8 mouse cellular contexts compared by ENCODE assay signal in the genomic region with DNA sequence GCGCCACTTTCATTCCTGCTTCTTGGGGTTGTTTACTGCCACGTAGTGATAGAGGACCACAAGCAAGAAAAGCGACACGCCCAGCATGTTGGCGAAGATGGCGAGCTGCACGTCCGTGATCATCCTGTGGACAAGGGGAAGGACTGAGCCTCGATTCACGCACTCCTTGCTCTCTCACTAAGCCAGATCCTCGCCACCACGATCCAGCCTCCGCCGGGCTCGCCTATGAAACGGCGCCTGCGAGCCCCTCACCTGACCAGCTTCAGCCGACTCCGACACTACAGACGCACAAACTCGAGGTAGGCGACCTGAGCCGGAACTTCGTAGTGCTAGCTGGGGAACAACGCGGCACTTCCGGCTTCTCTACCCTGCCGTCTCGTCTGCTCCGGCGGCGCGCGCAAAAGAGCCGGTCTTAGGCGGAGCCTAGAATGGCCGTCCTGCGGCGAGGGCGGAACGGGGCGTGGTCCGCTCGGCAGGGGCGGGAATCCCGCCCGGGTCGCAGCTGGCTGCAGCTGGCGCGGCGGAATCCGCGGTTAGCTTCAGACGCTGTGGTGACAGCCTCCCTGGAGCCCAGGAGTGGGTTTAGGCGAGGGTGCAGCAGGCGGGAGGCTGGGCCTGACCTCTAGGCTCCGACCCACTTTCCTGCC. TPM values are rescaled to one million over a fixed set of nuclear protein-coding genes. Genes with fewer than 3 reads are reported as not detected.
DNase-seq lines count a peak whose midpoint lies in the region; ATAC-seq and TF ChIP-seq lines count a peak whose summit lies in the region.

A gene (minus strand): TSS at position 376 of the 647 bp plus-strand sequence.

- DNase-seq in brain, embryonic 14.5 days (ENCODE audit: low read depth), result peak; percentile 98
- DNase-seq in kidney, postnatal 0 days (ENCODE audit: low spot score), result peak; percentile 97
- peak; percentile 95 for DNase-seq in liver, embryonic 11.5 days (ENCODE audit: low spot score)
- peak; percentile 98 for DNase-seq in naive thymus-derived CD4-positive, alpha-beta T cell, adult 2 months (ENCODE audit: low read depth)

- no peak for TF ChIP-seq CTCF in C2C12 (IDR thresholded peaks at IDR 0.05; ENCODE audit: control insufficient read depth, insufficient read depth, insufficient read length)
- TF ChIP-seq CTCF in brain, embryonic 14.5 days (IDR thresholded peaks at IDR 0.05; ENCODE audit: borderline replicate concordance, extremely low read depth, insufficient read depth, insufficient read length), result no peak
- no peak for TF ChIP-seq CTCF in kidney, postnatal 0 days (IDR thresholded peaks at IDR 0.05; ENCODE audit: low read depth)

- H3K27ac ChIP-seq in heart, embryonic 12.5 days (ENCODE audit: poor library complexity, severe bottlenecking), result peak within 1 kb of the TSS; percentile 98
- peak within 1 kb of the TSS; percentile 95 for H3K27ac ChIP-seq in kidney, postnatal 0 days
- H3K27ac ChIP-seq in liver, embryonic 11.5 days (ENCODE audit: low read depth, low read length), result peak within 1 kb of the TSS; percentile 87
- H3K27ac ChIP-seq in stomach, embryonic 14.5 days (ENCODE audit: low read length), result peak within 1 kb of the TSS; percentile 100

- H3K4me2 ChIP-seq in heart, embryonic 12.5 days, result peak within 1 kb of the TSS; percentile 97
- peak within 1 kb of the TSS; percentile 93 for H3K4me2 ChIP-seq in kidney, postnatal 0 days (ENCODE audit: low read length)
- H3K4me2 ChIP-seq in liver, embryonic 11.5 days, result peak within 1 kb of the TSS; percentile 96
- peak within 1 kb of the TSS; percentile 93 for H3K4me2 ChIP-seq in stomach, embryonic 14.5 days (replicated peaks; ENCODE audit: low read depth, low read length)

- H3K36me3 ChIP-seq in C2C12 (ENCODE audit: control insufficient read depth, insufficient read depth), result peaks cover 34% of the 10 kb centered on the region
- H3K36me3 ChIP-seq in erythroblast, embryonic 14.5 days (ENCODE audit: control insufficient read depth), result peaks cover 38% of the 10 kb centered on the region
- H3K36me3 ChIP-seq in heart, embryonic 12.5 days, result peaks cover 37% of the 10 kb centered on the region
- H3K36me3 ChIP-seq in kidney, postnatal 0 days (ENCODE audit: insufficient read depth, low read length), result peaks cover 22% of the 10 kb centered on the region; the same call in 1 of the 2 replicates
- peaks cover 25% of the 10 kb centered on the region for H3K36me3 ChIP-seq in liver, embryonic 11.5 days (ENCODE audit: control insufficient read depth, insufficient read depth, low read length)
- H3K36me3 ChIP-seq in stomach, embryonic 14.5 days (ENCODE audit: control insufficient read depth, insufficient read depth, low read length), result peaks cover 18% of the 10 kb centered on the region

- H3ac ChIP-seq in C2C12 (ENCODE audit: control insufficient read depth, insufficient read length, low read depth), result peak within 1 kb of the TSS; percentile 80

- peaks cover 44% of the 10 kb centered on the region for H3K4me1 ChIP-seq in erythroblast, embryonic 14.5 days (ENCODE audit: control insufficient read depth)
- peaks cover 60% of the 10 kb centered on the region for H3K4me1 ChIP-seq in heart, embryonic 12.5 days (replicated peaks)
- peaks cover 31% of the 10 kb centered on the region for H3K4me1 ChIP-seq in kidney, postnatal 0 days (replicated peaks; ENCODE audit: insufficient read depth, low read length)
- peaks cover 39% of the 10 kb centered on the region for H3K4me1 ChIP-seq in liver, embryonic 11.5 days (replicated peaks; ENCODE audit: control insufficient read depth, insufficient read depth, low read length)
- H3K4me1 ChIP-seq in stomach, embryonic 14.5 days (ENCODE audit: control insufficient read depth, insufficient read depth, low read length), result peaks cover 53% of the 10 kb centered on the region

- peaks cover 30% of the 10 kb centered on the region for H3K79me3 ChIP-seq in C2C12 (ENCODE audit: low read depth)

- peak within 1 kb of the TSS; percentile 54 for H3K4me3 ChIP-seq in C2C12 (ENCODE audit: insufficient read depth, poor library complexity, severe bottlenecking)
- peak within 1 kb of the TSS; percentile 95 for H3K4me3 ChIP-seq in erythroblast, embryonic 14.5 days (replicated peaks)
- peak within 1 kb of the TSS; percentile 70 for H3K4me3 ChIP-seq in heart, embryonic 12.5 days
- peak within 1 kb of the TSS; percentile 67 for H3K4me3 ChIP-seq in kidney, postnatal 0 days (replicated peaks; ENCODE audit: low read depth, low read length)
- peak within 1 kb of the TSS; percentile 75 for H3K4me3 ChIP-seq in liver, embryonic 11.5 days (ENCODE audit: low read depth, low read length)
- peak within 1 kb of the TSS; percentile 81 for H3K4me3 ChIP-seq in stomach, embryonic 14.5 days (ENCODE audit: low read depth, low read length)

- peak; percentile 77 for TF ChIP-seq POLR2A in brain, embryonic 14.5 days (IDR thresholded peaks at IDR 0.05; ENCODE audit: borderline replicate concordance, extremely low read depth, insufficient read depth, insufficient read length, poor library complexity, severe bottlenecking)

- no peaks in the 10 kb centered on the region for H3K9me3 ChIP-seq in erythroblast, embryonic 14.5 days (ENCODE audit: control insufficient read depth, low read length)
- no peaks in the 10 kb centered on the region for H3K9me3 ChIP-seq in heart, embryonic 12.5 days (replicated peaks)
- no peaks in the 10 kb centered on the region for H3K9me3 ChIP-seq in kidney, postnatal 0 days (replicated peaks; ENCODE audit: low read length)
- H3K9me3 ChIP-seq in liver, embryonic 11.5 days (ENCODE audit: control insufficient read depth, low read length), result no peaks in the 10 kb centered on the region
- H3K9me3 ChIP-seq in stomach, embryonic 14.5 days (ENCODE audit: control insufficient read depth, low read depth, low read length), result no peaks in the 10 kb centered on the region

- H3K9ac ChIP-seq in heart, embryonic 12.5 days, result peak within 1 kb of the TSS; percentile 93
- peak within 1 kb of the TSS; percentile 64 for H3K9ac ChIP-seq in kidney, postnatal 0 days (ENCODE audit: low read depth, low read length)
- peak within 1 kb of the TSS; percentile 85 for H3K9ac ChIP-seq in liver, embryonic 11.5 days (ENCODE audit: low read depth, low read length)
- H3K9ac ChIP-seq in stomach, embryonic 14.5 days (replicated peaks; ENCODE audit: low read depth, low read length), result peak within 1 kb of the TSS; percentile 73

- peaks cover 50% of the 10 kb centered on the region for H3K79me2 ChIP-seq in C2C12 (ENCODE audit: control insufficient read depth, insufficient read depth)

- under 1% methylated on average over 58 of the region's 58 CpGs for WGBS in heart, embryonic 12.5 days
- under 1% methylated on average over 58 of the region's 58 CpGs for WGBS in kidney, postnatal 0 days
- under 1% methylated on average over 58 of the region's 58 CpGs for WGBS in liver, embryonic 11.5 days
- WGBS in stomach, embryonic 14.5 days, result under 1% methylated on average over 58 of the region's 58 CpGs

- ATAC-seq in heart, embryonic 12.5 days (ENCODE audit: insufficient number of reproducible peaks, low FRiP score), result peak; percentile 93
- ATAC-seq in kidney, postnatal 0 days (replicated peaks; ENCODE audit: low FRiP score, low read depth), result peak; percentile 92
- ATAC-seq in liver, embryonic 11.5 days (replicated peaks; ENCODE audit: low FRiP score), result peak; percentile 97
- ATAC-seq in stomach, embryonic 14.5 days (ENCODE audit: insufficient number of reproducible peaks, insufficient read depth, low FRiP score, low read depth), result peak; percentile 95

- no peaks in the 10 kb centered on the region for H3K27me3 ChIP-seq in C2C12 (ENCODE audit: control insufficient read depth, insufficient read depth, insufficient read length)
- no peaks in the 10 kb centered on the region for H3K27me3 ChIP-seq in erythroblast, embryonic 14.5 days (ENCODE audit: control insufficient read depth)
- H3K27me3 ChIP-seq in heart, embryonic 12.5 days (replicated peaks), result no peaks in the 10 kb centered on the region
- H3K27me3 ChIP-seq in kidney, postnatal 0 days (ENCODE audit: insufficient read depth, low read length), result no peaks in the 10 kb centered on the region
- no peaks in the 10 kb centered on the region for H3K27me3 ChIP-seq in liver, embryonic 11.5 days (replicated peaks; ENCODE audit: control insufficient read depth, insufficient read depth, low read length)
- no peaks in the 10 kb centered on the region for H3K27me3 ChIP-seq in stomach, embryonic 14.5 days (ENCODE audit: control insufficient read depth, insufficient read depth, low read length)

TF ChIP-seq in C2C12, 6 proteins besides CTCF, POLR2A, EP300 and RAD21:
- TF ChIP-seq MYOD1 (IDR thresholded peaks at IDR 0.05; ENCODE audit: control insufficient read depth, insufficient read length, low read depth) (peak; percentile 84), FOSL1 (IDR thresholded peaks at IDR 0.05; ENCODE audit: insufficient read depth, low read length, poor library complexity, severe bottlenecking) (no peak), MYOG (IDR thresholded peaks at IDR 0.05; ENCODE audit: control insufficient read depth, extremely low read depth, insufficient read length) (no peak), USF1 (IDR thresholded peaks at IDR 0.05; ENCODE audit: low read depth) (no peak)

RNA-seq across cellular contexts. Expression of the gene that starts here (rescaled TPM):
- polyA plus RNA-seq in C2C12 (2012; fragmentation: generic; extraction: Trizol), result 348 TPM
- polyA plus RNA-seq in brain, embryonic 14.5 days (2012; rRNA removed), result 162 and 256 TPM in 2 replicates
- polyA plus RNA-seq in erythroblast, embryonic 14.5 days (2012), result 27.7 and 30.6 TPM in 2 replicates
- polyA plus RNA-seq in heart, embryonic 12.5 days (2016; fragmentation: Nextera tagmentation; extraction: Ambion mirVana), result 386 and 388 TPM in 2 replicates
- polyA plus RNA-seq in kidney, postnatal 0 days (2015; fragmentation: Nextera tagmentation; extraction: Ambion mirVana), result 466 and 517 TPM in 2 replicates
- polyA plus RNA-seq in liver, embryonic 11.5 days (2014; fragmentation: Nextera tagmentation; extraction: Ambion mirVana), result 467 and 501 TPM in 2 replicates
- polyA plus RNA-seq in stomach, embryonic 14.5 days (2014; fragmentation: Nextera tagmentation; extraction: Ambion mirVana), result 476 and 515 TPM in 2 replicates

Comparison
In these comparisons a context has a peak if more than half of its experiments do, and no peak if none do; other contexts are left out.
1. Peak in every context shown above with its lines: DNase-seq, ATAC-seq, H3K4me3 ChIP-seq and H3K27ac ChIP-seq.